Mouse (Mus musculus): Measurements from ENCODE around the gene Sfrp4.

Sfrp4 gene

GRCm38 (mm10) chr13:19636131-19636530 is 13.2 kb downstream of the Sfrp4 start:
- DNase-seq (ENCODE audit: low read depth, low spot score) = no peak

GRCm38 (mm10) chr13:19640203-19640851 is 17.4 kb downstream of the Sfrp4 start:
- DNase-seq (ENCODE audit: low read depth, low spot score) = no peak

- no peak for DNase-seq (ENCODE audit: low read depth, low spot score)
Observed at GRCm38 (mm10) chr13:19643519-19643918, 20.6 kb downstream of the Sfrp4 start.

GRCm38 (mm10) chr13:19644225-19644624 is 21.3 kb downstream of the Sfrp4 start:
- no peak for DNase-seq (ENCODE audit: low read depth, low spot score)

GRCm38 (mm10) chr13:19649824-19650223 is 26.9 kb downstream of the Sfrp4 start:
- DNase-seq (ENCODE audit: low read depth, low spot score) = peak; percentile 52

- no peak for DNase-seq (ENCODE audit: low read depth, low spot score)
Observed at GRCm38 (mm10) chr13:19652405-19652804, 29.5 kb downstream of the Sfrp4 start.

GRCm38 (mm10) chr13:19668355-19669140 is 45.6 kb downstream of the Sfrp4 start:
- DNase-seq (ENCODE audit: low read depth, low spot score) = no peak

GRCm38 (mm10) chr13:19674025-19674424 is 51.1 kb downstream of the Sfrp4 start:
- DNase-seq (ENCODE audit: low read depth, low spot score) = no peak

GRCm38 (mm10) chr13:19674601-19675000 is 51.7 kb downstream of the Sfrp4 start:
- no peak for DNase-seq (ENCODE audit: low read depth, low spot score)

All from c-Kit-negative CD71-positive TER-119-positive erythroid progenitor cells, embryonic 14.5 days (primary cell).